Mouse (Mus musculus): Measurements from ENCODE around the gene Tom1l1.

- no peak for TF ChIP-seq CTCF (IDR thresholded peaks at IDR 0.05)
- no peak for TF ChIP-seq EP300 (IDR thresholded peaks at IDR 0.05)
These were observed 7.6 kb upstream of the Tom1l1 start for GRCm38 (mm10) chr11:90695811-90696210.
